Mouse (Mus musculus): ENCODE measurements at regions not wholly inside any gene's neighbourhood (a gene's known extent, or its start where the extent isn't known, plus 50 kb on each side); places are given as distances from the start of the nearest gene placed in this dataset.

- TF ChIP-seq CTCF (IDR thresholded peaks at IDR 0.05; ENCODE audit: borderline replicate concordance, insufficient read depth, low read length) (no peak), POLR2A (IDR thresholded peaks at IDR 0.05; ENCODE audit: low read depth, low read length) (no peak)
Observed at GRCm38 (mm10) chr8:87199461-87200131, 272.8 kb downstream of the Cbln1 start.

Measured in embryonic fibroblast, embryonic 13.5 days (primary cell).